Mouse (Mus musculus): ENCODE results near the gene Snx1. TPM values are rescaled to one million over a fixed set of nuclear protein-coding genes. Genes with fewer than 3 reads are reported as not detected.
A peak's percentile ranks its signal among the peaks of the same experiment; 100 is the strongest.

Gene Snx1
- polyA plus RNA-seq (2016; fragmentation: Nextera tagmentation; extraction: Ambion mirVana), result 81.9 and 101 TPM in 2 replicates

- Histone ChIP-seq H3K27ac (peak within 1 kb of the TSS; percentile 93), H3K27me3 (ENCODE audit: insufficient read depth, poor library complexity, severe bottlenecking) (no peaks in the 10 kb centered on the region), H3K9me3 (no peaks in the 10 kb centered on the region), H3K36me3 (peaks cover 12% of the 10 kb centered on the region; the same call in 1 of the 2 replicates), H3K4me3 (peak within 1 kb of the TSS; percentile 79), H3K4me1 (peaks cover 30% of the 10 kb centered on the region)
- DNase-seq (ENCODE audit: low spot score), result peak; percentile 99
- under 1% methylated on average over 34 of the region's 34 CpGs for WGBS
These were observed at the start of gene Snx1, which contains the start of gene Ciao2a for GRCm38 (mm10) chr9:66126456-66127192. TSS of gene Snx1 (minus strand) at chr9:66126587. TSS of gene Ciao2a (plus strand) at chr9:66126611.

DNA sequence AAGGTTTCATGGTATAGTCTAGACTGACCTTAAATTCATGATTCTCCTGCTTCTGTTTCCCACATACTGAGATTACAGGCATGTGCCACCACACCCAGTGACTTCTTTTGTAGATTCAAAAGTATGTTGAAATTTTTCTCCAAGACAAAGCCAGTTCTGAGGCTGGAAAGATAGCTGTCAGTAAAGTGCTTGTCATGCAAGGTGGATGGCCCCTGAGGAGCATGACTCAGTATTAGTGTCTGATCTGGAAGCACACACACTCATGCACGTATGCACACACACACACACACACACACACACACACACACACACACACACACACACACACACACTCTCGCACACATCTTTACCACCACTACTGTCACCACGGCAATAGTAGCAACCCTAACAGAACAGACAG is 48.6 kb upstream of the Snx1 start:
- Histone ChIP-seq H3K27me3 (ENCODE audit: insufficient read depth, poor library complexity, severe bottlenecking) (no peaks in the 10 kb centered on the region), H3K9me3 (no peaks in the 10 kb centered on the region), H3K4me1 (peaks cover 25% of the 10 kb centered on the region), H3K36me3 (no peaks in the 10 kb centered on the region), H3K27ac (no peak overlapping the region), H3K4me3 (no peak overlapping the region)
- WGBS, result 86% methylated on average over 3 of the region's 3 CpGs
- DNase-seq (ENCODE audit: low spot score), result no peak

DNA sequence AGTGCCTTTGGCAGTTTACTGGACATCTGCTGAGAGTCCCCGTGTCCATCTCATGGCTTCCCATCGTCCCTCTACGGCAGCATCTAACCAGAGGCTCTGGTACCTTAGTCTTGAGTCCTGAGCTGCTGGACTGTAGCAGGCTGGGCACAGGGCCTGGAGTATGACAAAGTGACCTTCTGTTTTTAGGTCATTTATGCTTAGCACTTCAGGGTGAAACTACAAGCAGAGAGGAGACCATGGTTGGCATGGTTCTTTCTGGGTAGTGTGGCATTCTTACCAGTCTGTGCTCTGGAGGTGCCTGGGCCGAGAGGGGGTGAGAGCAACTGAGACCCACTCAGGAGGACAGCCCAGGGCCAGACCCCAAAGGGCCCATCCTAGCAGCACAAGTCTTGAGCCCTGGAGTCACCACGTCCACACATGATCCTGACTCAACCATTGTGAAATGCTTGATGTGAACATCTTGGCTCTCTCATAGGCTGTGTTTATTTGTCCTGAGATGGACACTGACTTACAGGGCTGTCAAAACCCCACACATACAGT is 47.0 kb upstream of the Snx1 start:
- Histone ChIP-seq H3K9me3 (no peaks in the 10 kb centered on the region), H3K4me3 (no peak overlapping the region), H3K27me3 (ENCODE audit: insufficient read depth, poor library complexity, severe bottlenecking) (no peaks in the 10 kb centered on the region), H3K4me1 (peaks cover 33% of the 10 kb centered on the region), H3K27ac (no peak overlapping the region), H3K36me3 (no peaks in the 10 kb centered on the region)
- DNase-seq (ENCODE audit: low spot score), result no peak
- 92% methylated on average over 5 of the region's 5 CpGs for WGBS

- peaks cover 52% of the 10 kb centered on the region for H3K4me1 ChIP-seq
- no peaks in the 10 kb centered on the region for H3K9me3 ChIP-seq
- 0 out of 2 replicates have a peak overlapping the region, but pooled peaks have one; percentile 38 for H3K27ac ChIP-seq
- DNase-seq (ENCODE audit: low spot score), result no peak
- no peak overlapping the region for H3K4me3 ChIP-seq
- H3K36me3 ChIP-seq, result no peaks in the 10 kb centered on the region
- no peaks in the 10 kb centered on the region for H3K27me3 ChIP-seq (ENCODE audit: insufficient read depth, poor library complexity, severe bottlenecking)
- WGBS, result 59% methylated on average over 12 of the region's 12 CpGs
These were observed 45.0 kb upstream of the Snx1 start for GRCm38 (mm10) chr9:66171275-66171921.

GRCm38 (mm10) chr9:66170506-66170905 is 44.1 kb upstream of the Snx1 start:
- no peak overlapping the region for H3K4me3 ChIP-seq
- DNase-seq (ENCODE audit: low spot score), result no peak
- peaks cover 58% of the 10 kb centered on the region for H3K4me1 ChIP-seq
- peak overlapping the region; percentile 37; the same call in 1 of the 2 replicates for H3K27ac ChIP-seq
- no peaks in the 10 kb centered on the region for H3K36me3 ChIP-seq
- no peaks in the 10 kb centered on the region for H3K27me3 ChIP-seq (ENCODE audit: insufficient read depth, poor library complexity, severe bottlenecking)
- 40% methylated on average over 5 of the region's 5 CpGs for WGBS
- H3K9me3 ChIP-seq, result no peaks in the 10 kb centered on the region

- peak overlapping the region; percentile 60 for H3K27ac ChIP-seq
These were observed 41.8 kb upstream of the Snx1 start for GRCm38 (mm10) chr9:66168233-66168632.

DNA sequence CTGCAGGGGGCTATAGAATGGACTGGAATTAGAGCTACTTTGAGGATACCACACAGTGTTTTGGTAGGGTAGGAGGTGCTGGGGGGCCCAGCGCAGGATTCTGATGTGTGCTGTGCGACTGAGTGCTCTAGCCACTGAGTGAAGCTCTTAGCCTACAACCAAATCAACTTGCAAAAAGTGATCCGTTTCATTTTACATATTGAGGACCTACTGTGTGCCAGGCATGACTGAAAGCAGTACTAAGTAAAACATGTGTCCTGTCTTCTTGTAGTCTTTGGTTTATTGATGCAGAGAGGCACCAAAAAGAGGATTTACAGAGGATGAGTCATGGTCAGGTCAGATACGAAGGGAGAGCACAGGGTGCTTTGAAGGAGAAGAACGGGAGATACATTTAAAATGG is 40.8 kb upstream of the Snx1 start:
- Histone ChIP-seq H3K4me1 (peaks cover 60% of the 10 kb centered on the region), H3K9me3 (no peaks in the 10 kb centered on the region), H3K36me3 (no peaks in the 10 kb centered on the region), H3K27me3 (ENCODE audit: insufficient read depth, poor library complexity, severe bottlenecking) (no peaks in the 10 kb centered on the region), H3K4me3 (no peak overlapping the region), H3K27ac (peak overlapping the region; percentile 60; the same call in 1 of the 2 replicates)
- 77% methylated on average over 5 of the region's 5 CpGs for WGBS
- no peak for DNase-seq (ENCODE audit: low spot score)

More at GRCm38 (mm10) chr9:66168233-66168632, 41.8 kb upstream of the Snx1 start:
- H3K4me1 ChIP-seq, result peaks cover 59% of the 10 kb centered on the region
- H3K9me3 ChIP-seq, result no peaks in the 10 kb centered on the region
- H3K4me3 ChIP-seq, result no peak overlapping the region
- 4% methylated on average over 1 of the region's 1 CpGs for WGBS
- H3K27me3 ChIP-seq (ENCODE audit: insufficient read depth, poor library complexity, severe bottlenecking), result no peaks in the 10 kb centered on the region
- no peaks in the 10 kb centered on the region for H3K36me3 ChIP-seq
- DNase-seq (ENCODE audit: low spot score), result peak; percentile 84

DNA sequence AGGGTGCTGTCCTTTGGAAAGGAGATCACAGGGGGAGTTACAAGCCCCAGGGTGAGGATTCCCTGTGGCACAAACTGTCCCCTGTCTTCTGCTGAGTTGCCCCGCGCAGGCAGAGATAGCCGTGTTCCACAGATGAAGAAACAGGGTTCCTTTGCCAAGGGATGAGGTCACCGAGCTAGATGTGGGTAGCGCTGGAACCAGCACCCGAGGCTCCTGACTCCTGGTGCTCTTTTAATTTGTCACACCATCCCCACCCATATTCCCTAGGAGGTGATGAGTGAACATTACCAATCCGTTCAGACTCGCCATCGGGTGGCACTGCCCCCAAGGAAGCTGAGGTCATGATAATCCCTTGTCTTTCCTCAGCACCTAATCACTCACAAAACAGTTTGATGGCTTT is 36.6 kb upstream of the Snx1 start:
- WGBS, result 64% methylated on average over 9 of the region's 9 CpGs
- DNase-seq (ENCODE audit: low spot score), result no peak
- peaks cover 17% of the 10 kb centered on the region for H3K27me3 ChIP-seq (ENCODE audit: insufficient read depth, poor library complexity, severe bottlenecking)
- H3K36me3 ChIP-seq, result no peaks in the 10 kb centered on the region
- no peak overlapping the region for H3K4me3 ChIP-seq
- H3K9me3 ChIP-seq, result no peaks in the 10 kb centered on the region
- no peak overlapping the region for H3K27ac ChIP-seq
- H3K4me1 ChIP-seq, result peaks cover 32% of the 10 kb centered on the region

DNA sequence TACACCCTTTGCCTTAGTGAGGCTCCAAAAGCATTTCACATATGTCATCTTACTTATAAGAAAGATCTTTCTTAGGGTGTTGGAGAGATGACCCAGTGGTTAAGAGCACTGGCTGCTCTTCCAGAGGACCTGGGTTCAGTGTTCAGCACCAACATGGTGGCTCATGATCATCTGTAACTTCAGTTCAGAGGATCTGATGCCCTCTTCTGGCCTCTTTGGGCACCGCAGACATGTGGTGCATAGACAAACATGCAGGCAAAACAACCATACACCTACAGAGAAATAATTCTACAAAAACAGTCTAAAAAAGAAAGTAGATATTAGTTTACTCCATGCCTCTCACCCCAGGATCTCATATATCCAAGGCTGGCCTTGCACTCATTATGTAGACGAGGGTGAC is 33.8 kb upstream of the Snx1 start:
- Histone ChIP-seq H3K4me1 (peaks cover 12% of the 10 kb centered on the region), H3K9me3 (no peaks in the 10 kb centered on the region), H3K4me3 (no peak overlapping the region), H3K27me3 (ENCODE audit: insufficient read depth, poor library complexity, severe bottlenecking) (peaks cover 28% of the 10 kb centered on the region), H3K36me3 (no peaks in the 10 kb centered on the region), H3K27ac (no peak overlapping the region)
- 92% methylated on average over 2 of the region's 2 CpGs for whole genome bisulfite sequencing
- no peak for DNase-seq (ENCODE audit: low spot score)

DNA sequence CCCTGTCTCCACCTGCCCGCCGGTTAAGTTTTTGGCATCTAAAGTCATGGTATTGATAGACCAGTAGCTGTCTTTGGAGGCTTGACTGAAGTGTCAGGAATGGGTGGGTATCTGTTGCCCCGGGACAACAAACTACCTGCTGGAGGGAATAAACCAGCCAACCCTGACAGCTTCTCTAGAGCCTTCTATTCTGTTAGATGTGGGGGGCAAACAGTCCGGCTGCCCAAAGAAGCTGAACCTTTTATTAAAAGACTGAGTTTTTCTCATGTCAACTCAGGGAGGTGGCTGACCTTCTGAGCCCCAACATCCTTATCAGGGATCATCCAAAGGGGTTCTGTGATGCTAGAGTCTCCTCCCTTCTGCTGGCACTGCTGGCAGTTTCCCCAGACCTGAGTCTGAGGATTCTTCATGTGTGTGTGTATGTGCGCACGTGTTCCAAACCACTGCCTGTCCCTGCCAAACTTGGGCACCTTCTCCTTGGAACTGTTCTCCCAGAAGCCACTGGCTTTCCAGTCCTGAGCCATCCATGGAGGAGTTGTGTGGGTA is 32.6 kb upstream of the Snx1 start:
- 79% methylated on average over 6 of the region's 6 CpGs for WGBS
- Histone ChIP-seq H3K4me3 (peak overlapping the region; percentile 67), H3K4me1 (peaks cover 12% of the 10 kb centered on the region), H3K9me3 (no peaks in the 10 kb centered on the region), H3K36me3 (no peaks in the 10 kb centered on the region), H3K27me3 (ENCODE audit: insufficient read depth, poor library complexity, severe bottlenecking) (peaks cover 28% of the 10 kb centered on the region), H3K27ac (peak overlapping the region; percentile 81)
- DNase-seq (ENCODE audit: low spot score), result no peak

DNA sequence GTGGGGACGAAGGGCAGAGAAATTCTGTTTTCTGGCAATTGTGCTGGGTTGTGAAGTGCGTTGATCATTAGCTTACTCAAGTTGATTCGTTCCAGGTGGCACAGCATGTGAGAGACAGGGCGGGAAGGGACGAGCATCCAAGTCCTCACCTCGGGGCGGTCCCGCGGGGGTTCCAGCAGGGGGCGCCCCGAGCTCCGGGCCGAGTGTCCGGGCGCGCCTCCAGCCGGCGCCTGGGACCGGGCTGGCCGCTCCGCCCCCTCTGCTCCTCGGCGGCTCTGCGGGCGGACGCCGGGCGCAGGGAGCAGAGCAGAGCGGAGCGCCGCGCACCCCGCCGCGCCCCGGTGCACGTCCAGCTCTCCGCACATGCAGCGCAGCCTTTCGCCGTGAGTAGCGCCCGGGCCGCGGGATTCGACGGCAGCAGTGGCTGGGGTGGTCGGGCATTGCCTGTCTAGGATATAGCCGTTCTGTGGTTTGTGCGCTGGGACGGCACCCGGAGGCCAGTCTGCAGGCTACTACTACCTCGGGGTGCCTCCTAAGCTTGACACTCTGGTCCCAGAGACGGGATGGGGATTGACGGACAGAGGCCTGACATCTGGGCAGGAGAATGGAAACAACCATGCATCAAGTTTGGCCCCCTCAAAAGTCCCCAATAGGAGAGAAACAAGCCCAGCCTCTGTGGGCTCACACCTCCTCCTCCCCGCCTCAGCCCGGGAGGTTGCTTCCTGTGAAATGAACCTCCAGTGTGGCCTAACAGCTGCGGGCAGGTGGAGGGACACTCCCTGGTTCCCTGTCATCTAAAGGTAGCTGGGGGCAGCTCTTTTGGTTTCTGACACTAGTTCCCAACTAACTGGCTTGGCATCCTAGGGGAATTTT is 31.8 kb upstream of the Snx1 start, which contains the start of gene Dapk2:
Gene Dapk2, plus strand, starts transcription at position 266 of the 873 bp plus-strand sequence.
- Histone ChIP-seq H3K27me3 (ENCODE audit: insufficient read depth, poor library complexity, severe bottlenecking) (peaks cover 34% of the 10 kb centered on the region), H3K4me3 (peak within 1 kb of the TSS; percentile 67), H3K4me1 (peaks cover 12% of the 10 kb centered on the region), H3K27ac (peak within 1 kb of the TSS; percentile 81), H3K36me3 (no peaks in the 10 kb centered on the region), H3K9me3 (no peaks in the 10 kb centered on the region)
- peak; percentile 89 for DNase-seq (ENCODE audit: low spot score)
- 2% methylated on average over 58 of the region's 58 CpGs for WGBS

GRCm38 (mm10) chr9:66155534-66155933 is 29.1 kb upstream of the Snx1 start:
- H3K4me3 ChIP-seq, result no peak overlapping the region
- no peak overlapping the region for H3K27ac ChIP-seq
- H3K4me1 ChIP-seq, result peaks cover 21% of the 10 kb centered on the region
- H3K36me3 ChIP-seq, result no peaks in the 10 kb centered on the region
- no peaks in the 10 kb centered on the region for H3K9me3 ChIP-seq
- H3K27me3 ChIP-seq (ENCODE audit: insufficient read depth, poor library complexity, severe bottlenecking), result peaks cover 57% of the 10 kb centered on the region
- WGBS, result 89% methylated on average over 1 of the region's 1 CpGs
- DNase-seq (ENCODE audit: low spot score), result no peak

Data from heart, embryonic 10.5 days (tissue).